Mouse (Mus musculus) mature B cell (primary cell): ENCODE measurements around the gene Tsnaxip1.

Experiments used
- in situ Hi-C: fragments of 300-500 bp; cut with MboI; formaldehyde crosslinking; loops from 2 replicates; pipeline ENCODE4 v1.14.3; 2019

Tsnaxip1 gene

GRCm38 (mm10) chr8:105861951-105862350, 34.4 kb downstream of the Tsnaxip1 start:
- in situ Hi-C loops = no loop called here

GRCm38 (mm10) chr8:105866364-105867029, 39.0 kb downstream of the Tsnaxip1 start:
- in situ Hi-C loops = no loop called here

DNA sequence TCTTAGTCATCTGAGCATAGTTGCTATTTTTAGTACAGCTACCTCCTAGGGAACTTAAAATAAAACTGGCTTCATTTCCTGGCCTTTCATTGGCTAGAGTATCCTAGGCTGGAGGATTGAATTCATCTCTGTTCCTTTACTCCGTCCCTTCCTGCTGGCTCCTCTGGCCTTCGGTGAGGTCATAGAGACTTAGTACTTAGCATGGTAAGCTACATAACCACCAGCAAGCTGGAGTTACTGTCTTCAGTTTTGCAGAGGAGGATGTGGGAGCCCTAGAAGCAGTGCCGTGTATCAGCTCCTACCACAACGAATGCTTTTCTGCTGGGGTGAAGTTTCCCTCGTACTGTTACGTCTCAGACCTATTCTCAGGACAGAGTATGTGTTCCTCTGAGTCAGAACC, 46.8 kb downstream of the Tsnaxip1 start:
- in situ Hi-C loops = no loop called here

- in situ Hi-C loops = no loop called here
Measured at GRCm38 (mm10) chr8:105880754-105881520, 53.4 kb downstream of the Tsnaxip1 start, which contains the start of gene Edc4. Gene Edc4 (plus strand): TSS chr8:105880881.

DNA sequence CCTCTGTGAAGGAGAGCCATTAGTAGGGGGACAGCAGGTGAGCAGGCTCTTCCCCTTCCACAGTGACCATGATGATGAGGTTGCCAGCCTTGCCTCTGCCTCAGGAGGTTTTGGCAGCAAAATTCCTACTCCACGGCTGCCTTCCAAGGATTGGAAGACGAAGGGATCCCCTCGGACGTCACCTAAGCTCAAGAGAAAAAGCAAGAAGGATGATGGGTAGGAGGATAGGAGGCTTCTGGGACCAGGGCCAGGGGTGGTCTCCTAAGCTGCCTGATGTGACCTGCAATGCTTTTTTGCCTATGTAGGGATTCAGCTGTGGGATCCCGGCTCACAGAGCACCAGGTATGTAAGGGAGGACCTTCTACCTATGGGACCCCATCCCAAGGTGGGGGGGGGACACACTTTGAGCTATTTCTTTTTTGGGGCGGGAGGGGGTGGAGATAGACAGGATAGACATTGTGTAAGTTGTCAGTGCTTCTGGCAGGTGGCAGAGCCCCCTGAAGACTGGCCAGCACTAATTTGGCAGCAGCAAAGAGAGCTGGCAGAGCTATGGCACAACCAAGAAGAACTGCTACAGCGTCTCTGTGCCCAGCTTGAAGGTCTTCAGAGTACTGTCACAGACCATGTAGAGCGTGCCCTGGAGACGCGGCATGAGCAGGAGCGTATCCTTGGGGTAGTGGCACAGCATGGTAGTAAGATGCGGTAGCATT, 62.4 kb downstream of the Tsnaxip1 start:
- in situ Hi-C loops = no loop called here

- in situ Hi-C loops = no loop called here
Measured at GRCm38 (mm10) chr8:105890870-105891269, 63.3 kb downstream of the Tsnaxip1 start.

DNA sequence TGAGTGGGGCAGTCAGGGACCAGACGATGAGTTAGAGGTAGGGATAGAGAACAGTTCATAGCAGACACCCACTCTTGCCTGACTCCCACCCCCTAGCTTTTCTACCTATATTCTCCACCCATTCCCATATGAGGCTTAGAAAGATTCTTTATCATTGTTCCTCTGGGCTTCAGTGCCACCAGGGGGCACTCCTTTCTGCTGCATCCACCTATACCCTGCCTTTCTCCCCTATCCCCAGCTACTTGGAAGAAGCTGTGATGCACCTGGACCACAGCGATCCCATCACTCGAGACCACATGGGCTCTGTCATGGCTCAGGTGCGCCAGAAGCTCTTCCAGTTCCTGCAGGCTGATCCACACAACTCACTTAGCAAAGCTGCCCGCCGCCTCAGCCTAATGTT, 64.9 kb downstream of the Tsnaxip1 start:
- in situ Hi-C loops = no loop called here

- in situ Hi-C loops = no loop called here
Measured at GRCm38 (mm10) chr8:105893339-105893738, 65.8 kb downstream of the Tsnaxip1 start, which contains the start of gene Nrn1l. Gene Nrn1l (plus strand): TSS chr8:105893567.
